16 mouse cellular contexts compared by ENCODE assay signal in the genomic region with DNA sequence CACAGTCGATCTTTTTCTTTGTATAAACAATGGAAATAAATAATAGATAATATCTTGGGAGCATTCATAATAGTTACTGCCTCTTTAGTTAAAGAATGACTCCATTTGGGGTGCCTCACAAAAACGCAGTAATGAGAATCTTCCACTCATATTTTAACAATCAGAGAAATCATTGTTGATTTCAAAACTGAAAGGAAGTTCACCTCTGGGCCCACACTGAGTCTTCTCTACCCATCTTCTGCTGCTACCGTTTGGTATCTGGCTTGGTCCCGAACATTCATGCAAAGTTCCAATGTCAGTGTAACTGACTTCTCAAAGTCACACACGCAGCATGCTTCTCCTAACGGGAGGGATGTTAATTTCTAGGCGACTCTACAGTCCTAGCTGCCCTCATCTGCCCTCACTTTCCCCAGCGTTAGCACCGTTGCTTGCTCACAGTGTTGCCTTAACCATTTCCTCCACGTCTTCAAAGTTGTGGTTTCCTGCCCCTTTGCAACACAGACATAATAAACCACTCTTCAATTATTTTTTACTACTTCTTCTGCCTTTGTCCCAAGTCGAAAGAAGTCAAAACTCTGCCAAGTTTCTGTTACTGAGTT. TPM values are rescaled to one million over a fixed set of nuclear protein-coding genes. Genes with fewer than 3 reads are reported as not detected.
DNase-seq lines count a peak whose midpoint lies in the region; TF ChIP-seq lines count a peak whose summit lies in the region.
"Had no signal": no experiment of that assay in that cellular context is flagged by ENCODE, and none has a peak within 500 bp of the region (broad histone marks: within the 10 kb centered on the region; RNA-seq: fewer than 3 reads in every experiment).

No protein-coding gene starts in this region.

- TF ChIP-seq POLR2A in bone marrow macrophage, adult 2 months (IDR thresholded peaks at IDR 0.05; ENCODE audit: borderline replicate concordance, low read depth, low read length), result no peak

- no peaks in the 10 kb centered on the region for H3K4me1 ChIP-seq in bone marrow macrophage, adult 2 months (ENCODE audit: control insufficient read depth, insufficient read depth, low read length)
- H3K4me1 ChIP-seq: limb, embryonic 10.5 days had no signal

- peak; percentile 24 to 37 for DNase-seq in spleen, postnatal 10 days (ENCODE audit: low spot score in 2 of 2)
- DNase-seq in spleen, postnatal 14 days (ENCODE audit: low spot score in 2 of 2), result no peak
- DNase-seq in naive thymus-derived CD4-positive, alpha-beta T cell, adult 2 months (ENCODE audit: low read depth), result peak; percentile 82
- DNase-seq in heart, adult 18-20 months, result no peak
- DNase-seq in heart, postnatal 10 days, result no peak
- DNase-seq in left cerebral cortex, postnatal 36 days (ENCODE audit: low spot score in 2 of 2), result no peak
- DNase-seq: adrenal gland, adult 8-10 months; cerebellum, adult 11 months; gastrocnemius, postnatal 10 days; kidney, adult 18-20 months; right cerebral cortex, adult 18-20 months had no signal

- no peak overlapping the region for H3K27ac ChIP-seq in bone marrow macrophage, adult 2 months (ENCODE audit: insufficient read depth, low read depth, low read length)
- H3K27ac ChIP-seq: limb, embryonic 10.5 days had no signal

- intact Hi-C loops in heart, postnatal 10 days (cut with DNase I), result no loop called here
- intact Hi-C loops in left cerebral cortex, postnatal 36 days (cut with DNase I), result no loop called here

- 0 out of 2 replicates have a peak overlapping the region, but pooled peaks have one; percentile 5 for H3K4me3 ChIP-seq in bone marrow macrophage, adult 2 months (ENCODE audit: insufficient read depth, low read length)
- H3K4me3 ChIP-seq: limb, embryonic 10.5 days had no signal

- TF ChIP-seq CTCF in bone marrow macrophage, adult 2 months (IDR thresholded peaks at IDR 0.05; ENCODE audit: low read depth, low read length), result no peak

RNA-seq across cellular contexts. Expression of gene Xcl1, which starts 24.6 kb away (rescaled TPM):
- polyA plus RNA-seq in bone marrow macrophage, adult 2 months (2012; ENCODE audit: insufficient read depth, insufficient read length, missing spikeins), result not detected in 2 replicates
- total RNA-seq in heart, adult 18-20 months (2021), result under 1 TPM; 0.57 to 0.62 TPM
- total RNA-seq in heart, postnatal 10 days (2021), result not detected
- total RNA-seq in left cerebral cortex, postnatal 36 days (2021), result not detected
- total RNA-seq: gastrocnemius, postnatal 10 days; heart, postnatal 25 days had no signal
- polyA plus RNA-seq: forebrain, embryonic 11.5 days; limb, embryonic 10.5 days; lung, postnatal 0 days had no signal

Comparison
In these comparisons a context has a peak if more than half of its experiments do, and no peak if none do; other contexts are left out.
1. DNase-seq: peak in spleen, postnatal 10 days (2 of 2) and naive thymus-derived CD4-positive, alpha-beta T cell, adult 2 months (single experiment); none in spleen, postnatal 14 days (0 of 2), heart, adult 18-20 months (0 of 2), heart, postnatal 10 days (0 of 2) and left cerebral cortex, postnatal 36 days (0 of 2).